Mouse (Mus musculus): ENCODE data around the gene S100a1.

The S100a1 gene

GRCm38 (mm10) chr3:90512276-90512675 lies 1.9 kb downstream of the S100a1 start:
- DNase-seq (ENCODE audit: inconsistent ontology term) = no peak

DNA sequence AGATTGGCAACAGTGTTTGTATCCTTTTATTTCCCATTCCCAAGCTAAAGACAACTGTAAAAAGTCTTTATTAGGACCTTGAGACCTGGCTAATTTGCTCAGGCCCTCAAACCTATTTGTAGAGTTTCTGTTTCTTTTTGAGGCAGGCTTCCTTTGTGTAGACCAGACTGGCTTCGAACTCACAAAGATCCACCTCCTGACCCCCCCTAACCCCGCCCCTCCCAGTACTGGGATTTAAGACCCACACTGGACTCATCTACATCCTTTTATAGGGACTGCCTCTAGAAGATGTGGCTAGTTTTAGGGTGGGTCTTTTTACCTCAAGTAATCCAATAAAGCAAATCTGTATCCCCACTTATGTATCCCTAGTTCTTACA lies 4.5 kb downstream of the S100a1 start:
- DNase-seq (ENCODE audit: inconsistent ontology term) = no peak

- peak; percentile 99 for DNase-seq (ENCODE audit: inconsistent ontology term)
Observed at GRCm38 (mm10) chr3:90508950-90509746, 5.0 kb downstream of the S100a1 start, which contains the start of gene Chtop. Gene Chtop, minus strand, starts transcription at chr3:90509498.

DNA sequence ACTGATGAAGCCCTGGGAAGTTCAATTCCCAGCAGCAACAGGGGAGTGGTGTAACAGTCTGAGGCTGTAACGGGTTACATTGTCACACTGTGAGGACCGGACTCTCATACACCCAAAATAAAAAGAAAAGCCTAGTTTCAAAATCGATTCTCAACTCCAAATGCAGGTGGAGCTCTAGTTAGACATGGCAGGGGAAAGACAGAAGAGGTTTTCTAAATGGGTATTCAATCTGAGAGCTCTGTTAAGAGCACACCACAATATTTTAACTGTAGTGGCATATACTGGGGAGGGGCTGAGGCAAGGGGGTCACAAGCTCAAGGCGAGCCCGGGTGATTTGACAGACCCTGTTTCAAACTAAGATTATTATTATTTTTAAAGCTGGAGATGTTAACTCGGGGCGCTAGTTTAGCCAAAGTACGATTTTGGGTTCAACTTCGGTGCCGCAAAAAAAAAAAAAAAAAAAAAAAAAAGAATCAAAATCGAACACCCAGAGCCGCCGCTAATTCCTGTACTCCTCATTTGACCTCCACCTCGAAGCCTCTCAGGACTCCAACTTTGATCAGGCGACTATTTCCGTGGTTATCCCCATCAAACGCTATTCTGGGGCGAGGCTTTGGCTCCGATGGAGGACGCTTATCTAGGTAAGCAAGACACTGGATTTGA lies 5.8 kb downstream of the S100a1 start:
- DNase-seq (ENCODE audit: inconsistent ontology term) = peak; percentile 40

GRCm38 (mm10) chr3:90506362-90506761 lies 7.8 kb downstream of the S100a1 start:
- no peak for DNase-seq (ENCODE audit: inconsistent ontology term)

DNA sequence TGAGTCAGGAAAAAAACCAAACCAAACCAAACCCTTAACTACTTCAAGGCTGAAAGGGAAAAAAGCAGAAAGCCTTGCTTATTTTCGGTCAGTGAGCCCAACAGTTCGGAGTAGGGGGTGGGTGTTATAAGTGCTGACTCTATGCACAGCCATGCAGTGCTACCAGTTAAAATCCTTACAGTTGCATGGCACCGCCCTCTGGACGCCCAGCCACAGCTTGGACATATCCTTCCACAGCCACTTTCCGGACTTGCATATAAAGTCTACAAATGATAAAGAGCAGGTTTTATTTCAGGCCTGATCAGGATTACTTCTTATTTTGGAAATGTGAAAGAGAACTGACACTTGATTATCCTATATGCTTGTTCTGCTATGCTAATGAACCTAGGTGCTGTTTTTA lies 9.0 kb downstream of the S100a1 start:
- DNase-seq (ENCODE audit: inconsistent ontology term) = no peak

DNA sequence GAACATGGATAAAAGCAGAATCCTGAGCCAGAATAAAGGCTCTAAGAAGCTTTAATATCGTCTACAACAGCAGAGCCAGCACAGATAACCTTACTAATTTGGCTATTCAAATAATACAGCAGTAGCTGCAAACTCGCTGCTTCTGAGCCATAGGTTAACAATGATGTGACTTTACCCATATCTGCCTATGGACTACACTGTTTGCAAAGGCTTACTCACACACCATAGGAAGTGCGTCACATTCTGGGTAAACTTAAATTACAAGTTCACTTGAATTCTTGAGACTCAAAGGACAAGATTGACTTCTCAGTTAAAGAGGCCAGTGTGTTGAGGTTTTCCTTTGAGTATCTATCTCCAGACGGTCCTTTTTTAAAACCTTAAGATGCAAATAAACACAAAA lies 10.7 kb downstream of the S100a1 start:
- no peak for DNase-seq (ENCODE audit: inconsistent ontology term)

DNA sequence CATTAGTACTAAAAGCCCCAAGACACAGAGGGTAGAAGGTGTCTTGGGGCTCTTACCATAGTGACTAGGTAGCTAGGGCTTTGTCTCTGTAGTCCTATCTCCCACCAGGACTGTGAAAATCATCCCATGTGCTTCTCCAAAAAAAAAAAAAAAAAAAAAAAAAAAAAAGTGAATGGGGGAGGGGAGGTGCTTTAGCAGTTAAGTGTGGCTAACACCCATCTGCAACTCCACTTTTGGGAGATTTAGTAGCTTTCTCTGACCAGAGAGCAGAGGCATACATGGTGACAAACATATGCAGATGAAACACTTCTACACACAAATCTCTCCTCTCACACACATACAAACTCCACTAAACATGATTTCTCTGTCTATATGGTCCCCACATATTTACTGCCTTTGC lies 16.6 kb downstream of the S100a1 start:
- DNase-seq (ENCODE audit: inconsistent ontology term) = no peak

GRCm38 (mm10) chr3:90495850-90496525 lies 18.2 kb downstream of the S100a1 start:
- no peak for DNase-seq (ENCODE audit: inconsistent ontology term)

DNA sequence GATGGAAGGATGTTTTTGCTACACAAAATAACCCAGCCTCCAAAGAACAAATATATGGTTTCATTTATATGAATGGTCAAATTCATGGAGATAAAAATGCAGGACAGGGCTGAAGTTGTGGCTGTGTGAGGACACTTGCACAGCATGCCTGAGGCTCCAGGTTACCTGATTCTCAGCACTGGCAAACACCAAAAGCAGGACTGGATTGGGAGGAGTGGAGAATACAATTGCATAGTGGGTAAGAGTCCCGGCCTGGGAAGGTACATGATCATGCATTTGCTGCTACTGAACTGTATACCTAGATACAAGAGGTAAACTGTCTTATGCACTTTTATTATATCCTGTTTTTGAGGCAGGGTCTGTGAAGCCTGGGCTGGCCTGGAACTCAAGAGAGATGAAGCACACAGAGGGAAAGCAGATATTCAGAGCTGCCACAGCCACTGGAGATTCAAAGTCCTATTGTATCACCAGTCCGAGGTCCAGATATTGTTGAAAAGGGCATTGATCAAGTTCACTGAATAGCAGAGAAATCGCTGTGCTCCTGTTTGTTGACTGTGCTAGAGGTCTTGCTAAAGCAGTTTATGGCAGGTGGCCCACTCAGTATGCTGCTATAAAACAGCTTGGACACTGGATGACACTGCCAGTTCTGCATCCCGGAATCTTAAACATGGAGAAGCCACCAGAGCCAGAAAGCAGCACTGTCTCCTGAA lies 20.2 kb downstream of the S100a1 start:
- no peak for DNase-seq (ENCODE audit: inconsistent ontology term)

- no peak for DNase-seq (ENCODE audit: inconsistent ontology term)
Observed at GRCm38 (mm10) chr3:90491350-90491749, 22.8 kb downstream of the S100a1 start.

DNA sequence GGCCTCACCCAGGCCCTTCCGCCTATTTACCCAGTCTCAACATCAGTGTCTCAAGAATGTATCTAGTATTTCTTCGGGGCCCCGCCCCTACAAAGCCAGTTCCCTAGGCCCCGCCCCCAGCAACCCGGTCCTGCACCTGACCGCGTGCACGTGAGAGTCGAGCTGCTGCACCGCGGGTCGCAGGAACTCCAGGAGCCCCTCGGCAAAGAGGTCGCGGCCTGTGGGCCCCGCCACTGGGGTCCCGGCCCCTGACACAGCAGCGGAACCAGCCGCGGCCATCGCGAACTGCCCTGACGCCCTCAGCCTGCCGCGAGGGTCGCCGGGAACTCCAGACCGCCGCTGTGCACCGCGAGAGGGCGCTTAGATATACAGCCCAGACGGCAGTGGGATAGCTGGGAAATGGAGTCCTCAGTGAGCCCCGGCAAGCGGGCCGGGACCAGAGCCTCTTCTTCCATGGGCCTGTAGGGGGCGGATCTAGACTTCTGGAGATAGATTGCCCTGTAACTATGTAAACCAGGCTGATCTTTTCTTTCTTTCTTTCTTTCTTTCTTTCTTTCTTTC lies 23.4 kb downstream of the S100a1 start, which contains the start of gene Snapin:
Gene Snapin, minus strand, starts transcription at position 338 of the 561 bp plus-strand sequence.
- DNase-seq (ENCODE audit: inconsistent ontology term) = peak; percentile 95

- DNase-seq (ENCODE audit: inconsistent ontology term) = no peak
Observed at GRCm38 (mm10) chr3:90488576-90488975, 25.6 kb downstream of the S100a1 start.

- no peak for DNase-seq (ENCODE audit: inconsistent ontology term)
Observed at GRCm38 (mm10) chr3:90486998-90487397, 27.2 kb downstream of the S100a1 start.

DNA sequence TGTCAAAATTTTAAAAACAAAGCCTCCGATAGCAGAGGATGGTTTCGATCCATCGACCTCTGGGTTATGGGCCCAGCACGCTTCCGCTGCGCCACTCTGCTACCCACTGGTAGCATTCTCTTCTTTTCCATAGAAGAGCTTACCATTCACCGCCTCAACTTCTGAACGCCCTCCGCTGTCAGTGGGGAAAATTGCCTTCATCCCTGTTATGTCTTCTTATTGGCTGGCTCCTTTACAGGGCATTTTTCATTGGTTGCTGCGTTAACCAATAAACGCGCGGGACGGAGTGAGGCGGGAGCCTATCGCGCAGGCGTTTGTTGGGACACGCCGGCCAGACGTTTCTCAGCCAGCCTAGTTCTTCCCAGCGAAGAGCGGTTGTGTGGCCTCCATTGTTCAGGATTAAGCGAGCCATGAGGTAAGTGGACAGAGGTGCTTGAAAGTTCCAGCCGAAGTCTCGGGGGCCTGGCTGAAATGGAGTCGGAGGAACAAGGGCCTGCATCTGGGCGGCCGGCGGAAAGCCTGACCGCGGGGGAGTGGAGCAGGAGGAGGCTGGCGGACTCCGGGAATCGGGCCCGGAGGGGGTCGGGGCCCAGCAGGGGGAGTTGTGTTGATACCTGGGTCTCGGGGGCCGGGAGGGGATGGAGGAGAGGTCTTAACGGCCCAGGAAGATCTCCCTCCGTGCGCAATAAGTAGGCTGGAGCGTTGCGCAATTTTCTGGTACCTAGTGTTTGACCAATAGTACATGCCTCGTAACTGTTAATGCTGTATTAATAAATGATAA lies 38.2 kb downstream of the S100a1 start, which contains the start of gene Ilf2:
Gene Ilf2, plus strand, starts transcription at position 296 of the 781 bp plus-strand sequence.
- peak; percentile 97 for DNase-seq (ENCODE audit: inconsistent ontology term)

DNA sequence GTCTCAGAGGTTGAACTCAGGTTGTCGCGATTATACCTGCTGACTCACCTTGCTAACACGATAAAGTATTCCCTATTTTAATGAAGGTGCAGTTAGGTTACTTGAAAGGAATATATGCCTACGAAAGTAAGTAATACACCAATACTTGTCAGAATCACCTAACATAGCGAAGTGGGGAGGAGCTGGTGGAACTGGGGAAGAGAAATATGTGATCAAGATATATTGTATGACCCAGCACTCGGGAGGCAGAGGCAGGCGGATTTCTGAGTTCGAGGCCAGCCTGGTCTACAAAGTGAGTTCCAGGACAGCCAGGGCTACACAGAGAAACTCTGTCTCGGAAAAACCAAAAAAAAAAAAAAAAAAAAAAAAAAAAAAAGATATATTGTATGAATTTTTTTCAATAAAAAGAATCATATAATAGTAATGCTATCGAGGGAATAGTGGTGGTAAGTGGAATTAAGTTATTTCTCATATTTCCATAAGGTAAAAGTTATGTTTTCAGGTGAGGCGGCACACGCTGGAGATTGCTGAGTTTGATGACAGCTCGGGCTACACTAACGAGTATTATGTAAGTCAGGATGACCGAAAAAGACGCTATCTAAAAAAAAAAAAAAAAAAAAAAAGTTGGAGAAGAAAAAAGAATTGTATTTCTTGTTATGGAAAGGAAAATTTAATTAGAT lies 38.9 kb downstream of the S100a1 start:
- no peak for DNase-seq (ENCODE audit: inconsistent ontology term)

DNA sequence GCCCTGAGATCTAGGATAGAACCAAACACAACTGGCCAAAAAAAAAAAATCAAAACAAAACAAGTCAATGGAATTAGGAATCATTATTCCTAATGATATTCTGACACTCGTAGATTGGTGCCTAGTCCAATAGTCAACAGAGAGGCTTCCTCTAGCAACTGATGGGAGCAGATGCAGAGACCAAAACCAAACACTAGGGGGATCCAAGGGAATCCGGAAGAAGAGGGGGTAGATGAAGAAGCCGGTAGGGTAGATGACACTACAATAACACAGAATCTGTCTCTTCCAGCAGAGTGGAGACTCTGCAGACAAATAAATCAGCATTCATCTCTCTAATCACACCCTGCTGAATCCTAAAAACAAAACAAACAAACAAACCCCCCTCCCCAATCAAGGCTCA lies 42.0 kb downstream of the S100a1 start:
- DNase-seq (ENCODE audit: inconsistent ontology term) = no peak

GRCm38 (mm10) chr3:90467618-90468300 lies 46.4 kb downstream of the S100a1 start:
- DNase-seq (ENCODE audit: inconsistent ontology term) = peak; percentile 14

DNA sequence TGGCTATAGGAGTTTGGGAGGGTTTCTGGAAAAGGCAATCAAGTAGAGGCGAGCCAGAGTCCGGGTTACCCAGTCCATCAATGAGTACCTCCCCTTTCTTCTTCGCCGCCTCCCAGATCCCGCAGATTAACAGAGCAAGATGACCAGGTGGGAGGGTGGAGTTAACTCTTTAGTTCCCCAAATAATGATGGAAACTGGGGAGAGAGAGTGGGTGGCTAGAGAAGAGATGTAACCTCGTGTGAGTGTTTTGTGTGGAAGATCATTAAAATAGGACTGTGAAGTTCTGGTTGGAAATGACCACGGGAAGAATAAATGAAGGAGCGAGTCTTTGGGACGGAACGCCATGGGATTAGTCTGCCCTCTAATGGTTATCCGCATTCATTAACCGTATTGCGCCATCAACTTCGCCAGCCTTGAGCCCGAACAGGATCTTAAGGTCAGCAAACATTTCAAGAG lies 47.9 kb downstream of the S100a1 start:
- DNase-seq (ENCODE audit: inconsistent ontology term) = peak; percentile 64
